Mouse (Mus musculus) liver, embryonic 14.5 days (tissue): ENCODE measurements around the gene Gm10318.

Source experiments
- CTCF ChIP-seq: IDR thresholded peaks from 2 replicates; pipeline ENCODE4 v1.5.1; 2016; ENCODE audit warnings: antibody characterized with exemption, low read depth, control low read depth
- EP300 ChIP-seq: IDR thresholded peaks from 2 replicates; pipeline ENCODE4 v1.6.1; 2016; ENCODE audit warnings: antibody characterized with exemption, low read depth

DNA sequence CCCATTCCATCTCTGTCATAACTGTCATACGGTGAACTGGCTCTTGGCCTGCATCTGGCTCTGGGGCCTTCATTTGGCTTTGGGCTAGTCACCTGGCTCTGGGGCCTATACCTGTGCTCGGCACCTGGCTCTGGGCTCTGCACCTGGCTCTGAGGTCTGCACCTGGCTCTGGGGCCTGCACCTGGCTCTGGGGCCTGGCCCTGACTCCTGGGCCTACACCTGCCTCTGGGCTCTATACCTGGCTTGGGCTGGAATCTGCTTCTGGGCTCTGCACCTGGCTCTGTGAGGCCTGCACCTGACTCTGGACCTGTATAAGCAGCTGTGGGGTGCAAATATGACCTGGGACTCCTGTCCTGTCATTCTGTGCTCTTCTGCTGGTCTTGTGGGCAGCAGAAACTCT lies 5.1 kb upstream of the Gm10318 start:
- TF ChIP-seq CTCF (no peak), EP300 (no peak)
